Mouse (Mus musculus) lung, postnatal 36 days (tissue): ENCODE measurements around the gene Ppm1d.
A peak's percentile ranks its signal among the peaks of the same experiment; 100 is the strongest.

Experiments used
- DNase-seq: peaks from one replicate; pipeline ENCODE4 v3.0.0; 2022; ENCODE audit warnings: mixed read lengths

The Ppm1d gene

GRCm38 (mm10) chr11:85310713-85311574 lies at the start of gene Ppm1d:
TSS of gene Ppm1d (plus strand) at chr11:85311244.
- peak; percentile 100 for DNase-seq

- DNase-seq, result no peak
These were observed 46.4 kb upstream of the Ppm1d start for GRCm38 (mm10) chr11:85264635-85265034.

- DNase-seq, result no peak
These were observed 43.7 kb upstream of the Ppm1d start for GRCm38 (mm10) chr11:85267393-85267792.

GRCm38 (mm10) chr11:85270631-85271030 lies 40.4 kb upstream of the Ppm1d start:
- DNase-seq, result peak; percentile 89

- DNase-seq, result peak; percentile 34
These were observed 37.7 kb upstream of the Ppm1d start for GRCm38 (mm10) chr11:85273299-85273698.

GRCm38 (mm10) chr11:85275151-85275550 lies 35.9 kb upstream of the Ppm1d start:
- DNase-seq, result no peak

- DNase-seq, result no peak
These were observed 33.4 kb upstream of the Ppm1d start for GRCm38 (mm10) chr11:85277609-85278008.

GRCm38 (mm10) chr11:85278175-85278574 lies 32.9 kb upstream of the Ppm1d start:
- no peak for DNase-seq

- DNase-seq, result no peak
These were observed 29.7 kb upstream of the Ppm1d start for GRCm38 (mm10) chr11:85281219-85281878.

- no peak for DNase-seq
These were observed 13.1 kb upstream of the Ppm1d start for GRCm38 (mm10) chr11:85297953-85298352.

GRCm38 (mm10) chr11:85299880-85300279 lies 11.2 kb upstream of the Ppm1d start:
- DNase-seq, result no peak

- DNase-seq, result no peak
These were observed 9.9 kb upstream of the Ppm1d start for GRCm38 (mm10) chr11:85301161-85301560.

GRCm38 (mm10) chr11:85301836-85302235 lies 9.2 kb upstream of the Ppm1d start:
- DNase-seq, result no peak

GRCm38 (mm10) chr11:85306577-85307260 lies 4.3 kb upstream of the Ppm1d start:
- DNase-seq, result no peak

- peak; percentile 18 for DNase-seq
These were observed 2.2 kb upstream of the Ppm1d start for GRCm38 (mm10) chr11:85308799-85309198.

- no peak for DNase-seq
These were observed 684 bp upstream of the Ppm1d start for GRCm38 (mm10) chr11:85310407-85310712.

- DNase-seq, result peak; percentile 77
These were observed 824 bp downstream of the Ppm1d start for GRCm38 (mm10) chr11:85311645-85312490.

- peak; percentile 87 for DNase-seq
These were observed 1.8 kb downstream of the Ppm1d start for GRCm38 (mm10) chr11:85312818-85313217.

GRCm38 (mm10) chr11:85313361-85313760 lies 2.3 kb downstream of the Ppm1d start:
- DNase-seq, result no peak

GRCm38 (mm10) chr11:85323567-85324330 lies 12.7 kb downstream of the Ppm1d start:
- peak; percentile 23 for DNase-seq

GRCm38 (mm10) chr11:85328717-85329116 lies 17.7 kb downstream of the Ppm1d start:
- no peak for DNase-seq
